Mouse (Mus musculus): Measurements from ENCODE around the gene Nepro. TPM values are rescaled to one million over a fixed set of nuclear protein-coding genes. Genes with fewer than 3 reads are reported as not detected.
A peak's percentile ranks its signal among the peaks of the same experiment; 100 is the strongest.

The Nepro gene
- total RNA-seq (2021): 1 to 10 TPM; 3.2 to 3.4 TPM
- long read RNA-seq, experiment 1, partial matches to known transcripts: 0 of 6 reads
- long read RNA-seq, experiment 1, other reads (novel, unspliced or antisense): 4 of 6 reads
- long read RNA-seq, experiment 2, partial matches to known transcripts: 1 of 3 reads
- long read RNA-seq, experiment 2, other reads (novel, unspliced or antisense): 1 of 3 reads

DNA sequence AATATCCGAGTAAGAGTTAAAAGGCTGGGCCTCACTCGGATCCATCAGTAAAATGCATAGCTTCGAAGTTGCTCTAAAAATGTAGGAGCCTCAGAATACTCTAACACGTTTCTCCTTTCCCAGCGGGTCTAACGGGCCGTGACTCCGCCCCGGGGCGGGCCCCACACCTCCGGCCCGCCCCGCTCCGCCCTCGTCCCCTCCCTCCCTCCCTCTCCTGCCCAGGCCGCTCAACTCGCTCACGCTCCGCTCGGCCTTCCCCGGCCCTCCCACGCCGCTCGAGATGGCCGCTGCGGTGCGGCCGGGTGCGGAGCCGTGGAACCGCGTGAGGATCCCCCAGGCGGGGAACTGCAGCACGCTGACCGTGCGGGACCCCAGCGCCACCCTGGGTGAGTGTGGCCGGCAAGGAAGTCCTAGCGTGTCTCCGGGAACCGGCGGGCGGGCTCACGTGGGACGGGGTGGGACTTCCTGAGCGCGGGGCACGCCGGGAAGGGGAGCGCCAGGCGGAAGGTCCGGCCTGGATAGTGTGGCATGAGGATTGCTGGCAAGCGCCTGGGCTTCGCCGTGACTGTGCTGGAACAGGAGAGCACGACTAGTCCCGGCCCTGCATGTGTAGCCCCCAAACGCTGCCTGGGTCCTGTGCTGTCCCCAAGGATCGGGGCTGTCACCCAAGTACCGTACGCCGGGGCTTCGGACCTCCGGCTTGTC, at the start of gene Nepro:
Nepro (plus strand) TSS at position 219 of the 705 bp plus-strand sequence.
- Histone ChIP-seq H3K27ac (peak within 1 kb of the TSS; percentile 92), H3K4me3 (peak within 1 kb of the TSS; percentile 75)
- no peak for TF ChIP-seq CTCF (IDR thresholded peaks at IDR 0.05)
- intact Hi-C loops (cut with DNase I): loop anchor here (10.0 kb wide), 1 partner anchor 371 kb away; the partner anchor contains the start of gene Ccdc80
- DNase-seq: peak; percentile 97

GRCm38 (mm10) chr16:44676357-44676756, 47.7 kb upstream of the Nepro start:
- no peak overlapping the region for H3K4me3 ChIP-seq
- intact Hi-C loops (cut with DNase I): no loop called here
- TF ChIP-seq CTCF (IDR thresholded peaks at IDR 0.05): no peak
- no peak for DNase-seq
- H3K27ac ChIP-seq: no peak overlapping the region

DNA sequence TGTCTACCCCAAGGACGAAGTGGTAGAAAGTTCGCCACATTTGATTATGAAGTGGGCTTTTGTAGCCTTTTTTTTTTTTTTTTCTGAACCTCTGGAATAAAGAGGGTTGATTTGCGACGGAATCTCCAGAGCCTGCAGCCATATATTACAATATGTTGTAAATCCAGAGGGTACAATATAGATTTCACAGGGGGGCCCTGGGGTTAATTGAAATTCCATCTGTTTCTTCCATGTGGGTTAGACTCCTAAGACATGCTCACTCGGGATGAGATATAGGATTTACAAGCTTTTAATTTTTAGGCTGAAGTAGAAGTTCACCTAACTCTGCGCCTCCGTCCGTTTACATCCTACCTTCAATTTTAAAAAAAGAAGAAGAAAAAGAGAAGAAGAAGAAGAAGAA, 45.0 kb upstream of the Nepro start:
- intact Hi-C loops (cut with DNase I): no loop called here
- no peak overlapping the region for H3K27ac ChIP-seq

DNA sequence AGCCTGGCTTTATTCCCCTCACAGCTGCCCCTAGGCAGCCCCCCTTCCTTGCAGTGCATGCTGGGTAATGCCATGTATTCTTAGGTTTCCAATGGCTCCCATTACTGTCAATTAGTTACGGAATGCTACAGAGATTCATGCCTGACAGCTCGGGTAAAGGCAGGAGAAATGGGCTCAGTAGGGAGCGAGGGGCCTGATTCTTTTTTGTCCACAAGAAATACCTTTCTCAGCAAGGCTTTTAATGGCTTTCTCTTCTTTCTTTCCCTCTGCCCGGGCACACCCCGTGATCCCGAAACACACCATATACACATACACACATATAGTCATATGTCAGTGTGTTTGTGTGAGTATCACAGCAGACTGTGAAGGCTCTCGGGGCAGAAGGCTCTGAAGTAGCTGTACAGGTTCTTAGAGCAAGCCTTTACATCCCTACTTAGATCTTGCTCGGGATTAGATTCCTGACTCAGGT, 44.6 kb upstream of the Nepro start:
- Histone ChIP-seq H3K27ac (no peak overlapping the region), H3K4me3 (no peak overlapping the region)
- intact Hi-C loops (cut with DNase I): no loop called here
- TF ChIP-seq CTCF (IDR thresholded peaks at IDR 0.05): no peak
- DNase-seq: no peak

More for the DNA sequence above, 45.0 kb upstream of the Nepro start:
- DNase-seq: no peak
- TF ChIP-seq CTCF (IDR thresholded peaks at IDR 0.05): no peak
- H3K4me3 ChIP-seq: no peak overlapping the region

GRCm38 (mm10) chr16:44680756-44681498, 43.2 kb upstream of the Nepro start:
- intact Hi-C loops (cut with DNase I): no loop called here
- TF ChIP-seq CTCF (IDR thresholded peaks at IDR 0.05): no peak
- H3K4me3 ChIP-seq: no peak overlapping the region
- peak overlapping the region; percentile 65 for H3K27ac ChIP-seq
- DNase-seq: peak; percentile 30

GRCm38 (mm10) chr16:44684646-44685045, 39.5 kb upstream of the Nepro start:
- Histone ChIP-seq H3K27ac (no peak overlapping the region), H3K4me3 (no peak overlapping the region)
- intact Hi-C loops (cut with DNase I): no loop called here
- no peak for TF ChIP-seq CTCF (IDR thresholded peaks at IDR 0.05)
- DNase-seq: no peak

- H3K27ac ChIP-seq: no peak overlapping the region
- no peak for TF ChIP-seq CTCF (IDR thresholded peaks at IDR 0.05)
- intact Hi-C loops (cut with DNase I): no loop called here
- no peak overlapping the region for H3K4me3 ChIP-seq
- no peak for DNase-seq
Observed at GRCm38 (mm10) chr16:44685401-44685800, 38.7 kb upstream of the Nepro start.

DNA sequence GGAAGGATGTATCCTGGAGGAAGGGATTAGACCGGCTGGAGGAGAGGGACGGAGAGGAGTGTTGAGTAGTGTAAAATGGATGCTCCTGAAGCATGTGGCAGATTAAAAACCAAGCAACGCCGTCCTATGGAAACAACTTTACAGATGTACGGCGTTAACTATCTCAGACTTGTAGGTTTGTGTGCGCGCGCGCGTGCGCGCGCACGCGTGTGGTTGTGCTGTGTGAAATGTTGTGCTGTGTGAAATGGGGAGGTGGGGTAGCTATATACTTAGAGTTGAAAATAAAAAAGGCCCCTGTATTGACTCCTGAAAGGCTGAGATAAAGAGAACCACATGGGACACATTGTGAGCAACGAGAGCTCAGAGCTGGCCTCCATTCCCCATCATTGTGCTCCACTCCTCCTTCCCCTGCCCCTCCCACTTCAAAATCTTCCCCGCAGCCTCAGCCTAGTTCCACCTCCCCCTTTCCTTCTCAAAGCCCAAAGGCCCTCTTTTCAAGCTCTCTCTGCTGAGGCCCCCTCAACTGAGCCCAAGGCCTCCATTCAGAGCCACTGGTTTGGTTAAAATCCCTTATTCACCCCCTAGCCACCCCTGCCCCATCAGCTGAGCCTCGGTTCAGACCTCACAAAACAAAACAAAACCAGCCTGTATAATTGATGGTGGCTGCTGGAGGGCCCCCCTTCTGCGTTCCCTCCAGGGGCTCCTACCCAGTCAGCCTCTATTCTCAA, 36.9 kb upstream of the Nepro start:
- no peak for TF ChIP-seq CTCF (IDR thresholded peaks at IDR 0.05)
- intact Hi-C loops (cut with DNase I): no loop called here
- DNase-seq: no peak
- Histone ChIP-seq H3K27ac (no peak overlapping the region), H3K4me3 (no peak overlapping the region)

GRCm38 (mm10) chr16:44687719-44688420, 36.2 kb upstream of the Nepro start:
- no peak for TF ChIP-seq CTCF (IDR thresholded peaks at IDR 0.05)
- intact Hi-C loops (cut with DNase I): no loop called here
- no peak overlapping the region for H3K4me3 ChIP-seq
- DNase-seq: no peak
- H3K27ac ChIP-seq: no peak overlapping the region

DNA sequence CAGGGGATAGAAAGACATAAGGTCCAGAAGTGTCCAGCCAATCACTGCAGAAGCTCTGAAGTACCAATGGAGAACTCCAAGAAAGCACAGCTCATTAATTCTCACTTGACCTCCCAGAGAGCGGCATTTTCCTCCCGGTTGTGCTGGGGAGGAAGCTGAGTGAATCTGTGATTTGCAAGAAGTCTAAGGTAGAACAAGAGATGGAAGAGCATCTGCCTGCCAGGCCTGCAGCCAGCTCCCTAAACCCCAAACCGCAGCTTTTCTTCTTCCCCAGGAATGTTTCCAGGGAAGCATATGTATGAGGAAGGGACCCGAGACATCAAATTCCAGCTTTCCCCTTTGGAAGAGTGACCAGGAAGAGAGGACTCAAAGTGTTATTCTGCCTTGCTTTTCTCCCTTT, 35.6 kb upstream of the Nepro start:
- DNase-seq: no peak
- TF ChIP-seq CTCF (IDR thresholded peaks at IDR 0.05): no peak
- H3K4me3 ChIP-seq: no peak overlapping the region
- peak overlapping the region; percentile 8; the same call in 1 of the 2 replicates for H3K27ac ChIP-seq
- intact Hi-C loops (cut with DNase I): no loop called here

- intact Hi-C loops (cut with DNase I): no loop called here
- no peak for TF ChIP-seq CTCF (IDR thresholded peaks at IDR 0.05)
- Histone ChIP-seq H3K4me3 (no peak overlapping the region), H3K27ac (no peak overlapping the region)
- DNase-seq: no peak
Observed at GRCm38 (mm10) chr16:44690501-44690900, 33.6 kb upstream of the Nepro start.

- no peak for DNase-seq
- Histone ChIP-seq H3K4me3 (no peak overlapping the region), H3K27ac (peak overlapping the region; percentile 78)
- intact Hi-C loops (cut with DNase I): no loop called here
- no peak for TF ChIP-seq CTCF (IDR thresholded peaks at IDR 0.05)
Observed at GRCm38 (mm10) chr16:44691066-44691465, 33.0 kb upstream of the Nepro start.
